Mouse (Mus musculus) stomach, postnatal 0 days (tissue): ENCODE results near the gene Mlh3.

Source experiments
- CTCF ChIP-seq: IDR thresholded peaks from 2 replicates; pipeline ENCODE4 v1.5.1; 2016; ENCODE audit warnings: antibody characterized with exemption, low read depth, mild to moderate bottlenecking, moderate library complexity
- EP300 ChIP-seq: optimal IDR thresholded peaks from 2 replicates; pipeline ENCODE3; 2016; ENCODE audit warnings: antibody characterized with exemption

DNA sequence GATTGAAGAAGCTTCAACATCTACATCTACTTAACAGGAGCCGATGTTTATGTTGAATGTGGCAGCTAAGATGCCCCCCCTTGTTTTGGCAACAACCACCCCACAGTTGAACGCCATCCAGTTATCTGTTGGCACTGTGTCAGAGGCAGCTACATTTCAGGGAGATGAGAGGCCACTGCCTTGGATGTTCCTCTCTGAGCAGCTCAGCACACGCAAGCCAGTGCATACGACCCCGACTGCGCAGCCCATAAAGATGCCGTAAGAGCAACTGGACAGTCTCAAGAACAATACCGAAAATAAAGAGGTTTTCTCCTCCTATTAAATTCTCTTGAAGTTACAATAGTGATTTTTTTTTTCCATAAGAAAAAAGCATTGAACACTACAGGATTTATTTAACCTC lies 5.9 kb downstream of the Mlh3 start:
- TF ChIP-seq EP300: no peak
- TF ChIP-seq CTCF: no peak
